Mouse (Mus musculus) midbrain, embryonic 16.5 days (tissue): ENCODE measurements around the gene Mab21l2. TPM values are rescaled to one million over a fixed set of nuclear protein-coding genes. Genes with fewer than 3 reads are reported as not detected.

ENCODE experiments used
- ATAC-seq: fragments of 200-750 bp; cut with Nextera tagmentation; 2 replicates; pipeline ENCODE4 v1.8.0; 2017; ENCODE audit warnings: moderate TSS enrichment
- H3K27ac ChIP-seq: fragments of 300-500 bp; sonication (generic); 2 replicates; pipeline ENCODE4 v1.5.1; 2014; ENCODE audit warnings: mild to moderate bottlenecking, low read length, mixed read lengths
- H3K27me3 ChIP-seq: fragments of 300-500 bp; sonication (generic); 2 replicates; pipeline ENCODE4 v1.6.1; 2014; ENCODE audit warnings: low read depth, low read length, mixed read lengths; ENCODE audit not compliant: control insufficient read depth, insufficient read depth
- H3K36me3 ChIP-seq: fragments of 300-500 bp; sonication (generic); 2 replicates; pipeline ENCODE4 v1.6.1; 2014; ENCODE audit warnings: mild to moderate bottlenecking, low read length, moderate library complexity, mixed read lengths; ENCODE audit not compliant: control insufficient read depth, insufficient read depth
- H3K4me1 ChIP-seq: fragments of 300-500 bp; sonication (generic); 2 replicates; pipeline ENCODE4 v1.6.1; 2014; ENCODE audit warnings: mild to moderate bottlenecking, low read length, mixed read lengths; ENCODE audit not compliant: control insufficient read depth, insufficient read depth
- H3K4me2 ChIP-seq: fragments of 300-500 bp; sonication (generic); 2 replicates; pipeline ENCODE4 v1.6.1; 2014; ENCODE audit warnings: mild to moderate bottlenecking, low read length, mixed read lengths
- H3K4me3 ChIP-seq: fragments of 300-500 bp; sonication (generic); 2 replicates; pipeline ENCODE4 v1.5.1; 2014; ENCODE audit warnings: low read depth, mild to moderate bottlenecking, low read length, moderate library complexity, mixed read lengths
- H3K9ac ChIP-seq: fragments of 300-500 bp; sonication (generic); 2 replicates; pipeline ENCODE4 v1.6.1; 2014; ENCODE audit warnings: low read depth, low read length, mixed read lengths
- H3K9me3 ChIP-seq: fragments of 300-500 bp; sonication (generic); replicated peaks from 2 replicates; pipeline ENCODE4 v1.6.1; 2014; ENCODE audit warnings: mild to moderate bottlenecking, low read length, mixed read lengths; ENCODE audit not compliant: control insufficient read depth, poor library complexity, severe bottlenecking
- WGBS: fragments of 180-500 bp; shearing (Covaris S2); extraction: QIAGEN DNeasy Blood & Tissue Kit; methylation state at CpG from one replicate; pipeline ENCODE4 v1.1.7; 2014; 5-methylcytosine and 5-hydroxymethylcytosine counted together
- polyA plus RNA-seq: library from polyadenylated mRNA; unstranded; fragments of >200 nt; fragmentation: Nextera tagmentation; extraction: Ambion mirVana; gene quantifications from 2 replicates; pipeline ENCODE4 v1.2.1, GENCODE M21; 2015

The Mab21l2 gene
- polyA plus RNA-seq, 1 experiment from 2014 or later: 67.8 TPM

DNA sequence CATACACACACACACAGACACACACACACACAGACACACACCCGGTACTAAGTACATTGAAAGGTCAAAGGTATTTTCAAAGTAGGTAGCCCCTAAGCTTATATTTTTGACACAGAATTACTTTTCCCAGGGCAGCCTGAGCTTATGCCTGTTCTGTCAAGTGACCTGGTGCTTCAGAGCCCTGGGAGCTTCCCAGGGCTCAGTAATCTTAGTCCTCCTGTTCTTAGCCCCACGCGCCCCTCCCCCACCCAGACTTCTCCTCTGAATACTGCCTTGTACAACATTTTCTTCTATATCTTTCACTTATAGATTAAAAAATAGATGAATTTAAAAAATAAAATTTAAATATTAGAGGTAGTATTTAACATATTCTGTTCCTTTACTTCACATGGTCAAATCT is 3.6 kb downstream of the Mab21l2 start:
- peak overlapping the region; percentile 27 for H3K4me2 ChIP-seq
- H3K4me3 ChIP-seq: peak overlapping the region; percentile 38
- H3K9ac ChIP-seq: no peak overlapping the region
- no peaks in the 10 kb centered on the region for H3K36me3 ChIP-seq
- peaks cover 4% of the 10 kb centered on the region; the same call in 1 of the 2 replicates for H3K4me1 ChIP-seq
- H3K9me3 ChIP-seq: no peaks in the 10 kb centered on the region
- H3K27ac ChIP-seq: peak overlapping the region; percentile 23; the same call in 1 of the 2 replicates
- WGBS: 12% methylated on average over 3 of the region's 3 CpGs
- no peak for ATAC-seq
- no peaks in the 10 kb centered on the region; the same call in 1 of the 2 replicates for H3K27me3 ChIP-seq

DNA sequence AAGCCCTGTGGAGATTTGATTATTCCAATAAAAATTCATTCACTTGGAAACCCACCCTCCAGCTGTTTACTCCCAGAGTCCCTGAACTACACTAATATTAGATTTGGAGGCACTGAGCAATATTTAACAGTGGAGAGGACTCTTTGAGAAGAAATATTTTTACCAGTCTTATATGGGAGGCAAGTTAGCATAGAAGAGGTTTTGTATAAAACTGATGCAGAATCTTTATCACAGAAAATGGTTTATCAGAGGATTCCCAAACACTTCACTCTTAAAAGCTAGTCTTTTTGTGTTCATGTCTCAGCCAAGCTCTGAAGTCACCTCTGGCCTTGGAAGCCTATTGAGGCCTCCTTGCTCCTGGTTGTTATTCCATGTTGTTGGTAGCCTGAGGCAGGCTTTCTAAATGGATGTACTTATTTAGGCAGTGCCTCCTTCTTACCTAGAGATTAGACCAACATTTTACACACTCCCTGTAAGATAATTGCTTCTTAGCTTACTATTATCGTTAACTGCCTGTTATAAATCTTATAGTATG is 6.5 kb downstream of the Mab21l2 start:
- Histone ChIP-seq H3K4me2 (peak overlapping the region; percentile 46), H3K27ac (peak overlapping the region; percentile 61; the same call in 1 of the 2 replicates), H3K4me3 (peak overlapping the region; percentile 20), H3K9ac (no peak overlapping the region), H3K9me3 (no peaks in the 10 kb centered on the region), H3K4me1 (peaks cover 9% of the 10 kb centered on the region; the same call in 1 of the 2 replicates), H3K36me3 (no peaks in the 10 kb centered on the region), H3K27me3 (no peaks in the 10 kb centered on the region; the same call in 1 of the 2 replicates)
- WGBS: 63% methylated on average over 1 of the region's 1 CpGs
- no peak for ATAC-seq

DNA sequence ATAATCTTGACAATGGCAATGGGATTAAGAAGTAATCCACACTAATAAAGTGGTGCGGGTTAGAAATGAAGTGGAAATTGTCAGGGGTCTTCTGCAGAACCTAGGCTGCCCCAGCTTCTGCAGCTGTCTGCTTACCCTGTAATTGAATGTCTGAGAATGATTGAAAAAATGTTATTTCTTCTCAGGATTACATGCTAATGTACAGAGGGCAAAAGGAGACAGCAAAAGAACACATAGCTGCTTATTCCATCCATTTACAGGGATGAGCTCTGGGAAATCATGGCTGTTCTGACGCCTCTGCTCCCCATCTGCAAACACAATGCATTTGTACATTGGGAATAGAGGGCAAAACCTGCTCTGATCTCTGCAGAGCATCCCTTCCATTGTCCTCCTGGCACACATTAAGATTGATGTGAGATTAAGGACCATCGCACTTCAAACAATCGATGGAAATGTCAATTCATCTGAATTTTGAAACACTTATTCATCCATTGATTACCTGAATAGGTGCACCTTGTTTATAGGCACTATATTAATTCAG is 7.3 kb downstream of the Mab21l2 start:
- peak overlapping the region; percentile 80 for H3K27ac ChIP-seq

DNA sequence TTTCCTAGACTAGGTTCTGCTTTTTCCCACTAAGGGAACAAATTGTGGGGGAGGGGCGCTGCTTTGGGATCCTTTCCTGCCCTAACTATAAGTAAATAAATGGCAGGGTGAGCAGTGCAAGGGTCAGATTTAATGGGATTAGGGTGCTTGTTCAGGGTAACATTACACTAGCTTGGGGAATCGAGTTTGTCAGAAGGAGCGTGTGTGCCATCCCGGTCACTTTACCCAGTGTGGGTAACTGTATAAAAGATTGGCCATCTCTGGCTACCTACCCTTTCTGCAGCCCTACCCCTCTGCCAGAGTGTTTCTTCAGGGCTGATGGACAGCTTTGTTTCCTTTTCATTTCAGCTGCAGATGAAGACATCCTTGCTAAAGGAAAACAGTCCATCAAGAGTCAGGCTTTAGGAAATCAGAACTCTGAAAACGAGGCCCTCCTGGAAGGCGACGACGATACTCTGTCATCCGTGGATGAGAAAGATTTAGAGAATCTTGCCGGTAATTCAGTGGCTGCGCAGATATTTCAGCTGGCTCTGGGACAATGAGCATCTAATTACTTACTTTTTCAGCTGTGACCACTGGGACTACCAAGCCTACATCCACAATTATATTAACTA is 8.8 kb downstream of the Mab21l2 start:
- no peaks in the 10 kb centered on the region for H3K36me3 ChIP-seq
- 23% methylated on average over 11 of the region's 11 CpGs for WGBS
- peak overlapping the region; percentile 61 for H3K27ac ChIP-seq
- peaks cover 9% of the 10 kb centered on the region; the same call in 1 of the 2 replicates for H3K4me1 ChIP-seq
- H3K4me3 ChIP-seq: no peak overlapping the region
- no peak overlapping the region for H3K9ac ChIP-seq
- no peaks in the 10 kb centered on the region for H3K9me3 ChIP-seq
- ATAC-seq: 0 out of 2 replicates have a peak, but pooled peaks have one; percentile 51
- H3K27me3 ChIP-seq: no peaks in the 10 kb centered on the region; the same call in 1 of the 2 replicates
- peak overlapping the region; percentile 11 for H3K4me2 ChIP-seq

More for the DNA sequence above, 7.3 kb downstream of the Mab21l2 start:
- ATAC-seq: 0 out of 2 replicates have a peak, but pooled peaks have one; percentile 50
- peak overlapping the region; percentile 50; the same call in 1 of the 2 replicates for H3K9ac ChIP-seq
- H3K4me1 ChIP-seq: peaks cover 9% of the 10 kb centered on the region; the same call in 1 of the 2 replicates
- H3K4me3 ChIP-seq: no peak overlapping the region; the same call in 1 of the 2 replicates
- H3K27me3 ChIP-seq: no peaks in the 10 kb centered on the region; the same call in 1 of the 2 replicates
- H3K9me3 ChIP-seq: no peaks in the 10 kb centered on the region
- WGBS: 37% methylated on average over 4 of the region's 4 CpGs
- H3K4me2 ChIP-seq: peak overlapping the region; percentile 44
- H3K36me3 ChIP-seq: no peaks in the 10 kb centered on the region

DNA sequence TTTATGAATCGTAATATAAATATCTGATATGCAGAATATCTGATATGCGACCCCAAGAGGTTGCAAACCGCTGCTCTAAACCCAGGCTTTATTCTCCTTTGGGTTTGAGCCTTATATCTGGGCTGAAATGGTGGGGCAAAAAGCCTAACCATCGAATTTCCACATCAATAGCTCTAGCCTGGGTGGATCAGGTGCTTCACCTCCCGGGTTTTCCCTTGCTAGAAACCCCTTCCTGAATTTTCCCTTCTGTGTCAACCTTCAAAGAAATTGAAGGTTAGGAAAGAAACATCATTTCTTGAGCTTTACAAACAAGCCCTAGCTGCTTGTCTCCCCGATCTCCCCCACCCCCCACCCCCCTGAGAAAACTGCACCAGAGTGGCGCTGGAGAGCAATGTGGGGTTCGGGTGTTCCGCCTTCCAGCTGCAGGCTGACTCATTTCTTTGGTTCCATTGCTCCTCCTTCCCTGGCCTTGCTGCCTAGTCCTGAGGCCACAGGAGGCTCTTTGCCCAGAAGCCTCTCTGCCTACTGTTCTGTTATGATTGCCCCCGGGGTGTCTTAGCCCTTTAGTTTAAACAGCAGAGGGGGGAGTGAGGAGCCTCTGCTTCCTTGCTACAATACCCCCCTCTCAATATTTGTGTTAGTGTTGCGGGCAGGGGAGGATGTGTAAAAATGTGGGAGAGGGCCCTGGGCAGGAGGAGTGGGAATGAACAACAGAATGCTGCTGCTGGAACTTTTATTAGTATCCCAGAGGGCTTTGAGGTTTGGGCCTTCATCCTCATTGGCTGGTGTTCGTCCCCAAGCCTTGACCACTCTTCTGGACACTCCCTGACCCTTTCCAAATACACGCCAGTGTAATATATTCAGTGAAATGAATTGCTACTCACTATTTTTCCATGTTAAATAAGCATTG is 9.5 kb downstream of the Mab21l2 start:
- WGBS: 15% methylated on average over 13 of the region's 13 CpGs

DNA sequence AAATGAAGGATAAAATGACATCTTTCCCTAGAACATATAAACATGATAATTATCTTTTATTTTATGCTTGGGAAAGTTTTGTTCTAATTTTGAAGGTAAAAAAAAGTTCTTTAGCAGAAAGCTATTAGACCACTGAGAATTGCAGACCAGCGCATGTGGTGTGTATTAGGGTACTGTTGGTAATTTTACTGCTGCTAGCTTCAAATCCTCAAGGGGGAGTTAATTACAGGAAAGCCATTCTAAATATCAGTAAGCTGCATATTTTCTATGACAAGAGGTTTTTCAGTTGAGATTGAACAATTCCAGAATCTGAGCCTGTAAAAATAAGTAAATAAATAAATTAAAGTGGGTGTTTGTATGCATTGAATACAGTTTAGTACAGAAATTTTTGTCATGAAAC is 11.7 kb downstream of the Mab21l2 start:
- Histone ChIP-seq H3K36me3 (no peaks in the 10 kb centered on the region), H3K4me1 (peaks cover 9% of the 10 kb centered on the region; the same call in 1 of the 2 replicates), H3K4me3 (no peak overlapping the region), H3K27ac (no peak overlapping the region), H3K9ac (no peak overlapping the region), H3K9me3 (no peaks in the 10 kb centered on the region), H3K27me3 (no peaks in the 10 kb centered on the region), H3K4me2 (no peak overlapping the region)
- no peak for ATAC-seq
- whole genome bisulfite sequencing: 83% methylated on average over 1 of the region's 1 CpGs

More for the DNA sequence above, 9.5 kb downstream of the Mab21l2 start:
- peak; percentile 73 for ATAC-seq
- Histone ChIP-seq H3K4me3 (no peak overlapping the region), H3K4me2 (peak overlapping the region; percentile 33), H3K9ac (no peak overlapping the region), H3K9me3 (no peaks in the 10 kb centered on the region), H3K27ac (peak overlapping the region; percentile 61), H3K27me3 (no peaks in the 10 kb centered on the region; the same call in 1 of the 2 replicates), H3K4me1 (peaks cover 9% of the 10 kb centered on the region; the same call in 1 of the 2 replicates), H3K36me3 (no peaks in the 10 kb centered on the region)

DNA sequence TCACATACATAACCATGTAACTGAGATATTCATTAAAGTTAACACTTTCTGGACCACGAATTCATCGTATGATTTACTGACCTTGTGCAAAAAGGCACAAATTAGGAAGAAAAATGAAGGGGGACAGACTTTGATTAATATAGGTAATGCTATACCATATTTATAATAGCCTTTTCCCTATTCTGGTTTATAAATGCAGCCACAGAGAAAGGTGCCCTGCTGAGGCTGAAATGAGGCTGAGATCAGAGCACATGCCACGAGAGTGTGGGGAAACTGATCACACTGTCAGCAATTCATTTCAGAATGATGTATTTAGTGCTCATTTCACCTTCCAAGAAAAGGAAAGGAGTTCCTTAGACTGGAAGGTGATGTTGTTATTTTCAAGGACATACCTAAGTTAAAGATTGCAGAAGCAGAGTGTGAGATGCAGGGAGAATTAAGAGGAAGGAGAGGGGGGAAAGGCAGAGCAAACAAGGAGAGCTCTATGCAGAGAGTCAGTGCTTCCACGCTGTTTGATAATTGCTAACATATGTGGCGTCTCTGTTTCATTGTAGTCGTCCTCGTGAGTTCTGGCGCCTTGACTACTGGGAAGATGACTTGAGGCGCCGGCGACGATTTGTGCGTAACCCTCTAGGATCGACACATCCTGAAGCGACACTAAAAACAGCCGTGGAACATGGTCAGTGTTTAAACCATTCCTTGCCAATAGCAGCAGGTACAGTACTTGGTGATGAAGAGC is 16.7 kb downstream of the Mab21l2 start:
- Histone ChIP-seq H3K36me3 (no peaks in the 10 kb centered on the region), H3K4me1 (no peaks in the 10 kb centered on the region), H3K4me3 (no peak overlapping the region), H3K27ac (no peak overlapping the region), H3K9ac (no peak overlapping the region), H3K9me3 (no peaks in the 10 kb centered on the region), H3K27me3 (no peaks in the 10 kb centered on the region), H3K4me2 (no peak overlapping the region)
- 62% methylated on average over 16 of the region's 16 CpGs for WGBS
- ATAC-seq: no peak

DNA sequence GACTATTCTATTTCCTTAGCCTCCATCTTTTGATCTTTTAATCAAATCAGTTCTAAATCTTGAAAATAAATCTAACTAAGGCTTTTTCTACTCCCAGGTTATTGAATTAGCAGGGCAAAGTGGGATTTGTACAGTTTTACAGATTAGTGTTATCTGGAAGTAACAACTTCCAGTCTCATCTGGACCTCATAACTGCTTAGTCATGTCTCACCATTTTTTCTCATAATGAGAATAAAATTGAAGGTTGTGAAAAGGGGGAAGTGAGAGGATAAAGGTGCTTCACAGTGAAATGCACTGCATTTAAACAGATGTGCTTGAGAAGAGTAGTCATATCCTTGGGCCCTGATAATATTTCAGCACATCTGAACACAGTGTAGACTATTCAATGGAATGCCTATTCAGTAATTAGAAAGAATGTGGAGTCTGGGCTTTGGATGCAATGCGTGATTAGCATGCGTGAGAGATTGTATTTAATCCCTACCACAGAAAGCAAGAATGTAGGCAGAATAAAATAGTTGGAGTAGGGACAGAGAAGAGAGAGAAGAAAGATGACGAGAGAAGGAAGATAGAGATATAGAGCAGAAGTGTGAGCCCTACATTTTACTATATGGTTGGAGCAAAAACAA is 25.4 kb downstream of the Mab21l2 start:
- no peak overlapping the region for H3K4me2 ChIP-seq
- H3K4me1 ChIP-seq: no peaks in the 10 kb centered on the region
- ATAC-seq: no peak
- H3K4me3 ChIP-seq: no peak overlapping the region
- H3K36me3 ChIP-seq: no peaks in the 10 kb centered on the region
- H3K9ac ChIP-seq: no peak overlapping the region
- no peak overlapping the region for H3K27ac ChIP-seq
- 40% methylated on average over 3 of the region's 3 CpGs for WGBS
- no peaks in the 10 kb centered on the region for H3K9me3 ChIP-seq
- no peaks in the 10 kb centered on the region for H3K27me3 ChIP-seq
